ENCODE assay signal across 8 mouse cellular contexts in genomic region chr8:107104547-107104946, GRCm38 (mm10). TPM values are rescaled to one million over a fixed set of nuclear protein-coding genes. Genes with fewer than 3 reads are reported as not detected.
DNase-seq lines count a peak whose midpoint lies in the region; ATAC-seq lines count a peak whose summit lies in the region.

No protein-coding gene starts in this region.

- H3K9me3 ChIP-seq in heart, embryonic 12.5 days (replicated peaks): no peaks in the 10 kb centered on the region

- H3K4me2 ChIP-seq in heart, embryonic 12.5 days: no peak overlapping the region

- no peak overlapping the region for H3K4me3 ChIP-seq in heart, embryonic 12.5 days

- 6% methylated on average over 4 of the region's 4 CpGs for WGBS in heart, embryonic 12.5 days

- peak; percentile 70 to 93 for DNase-seq in heart, adult 18-20 months
- DNase-seq in NIH3T3 (ENCODE audit: low read depth): peak; percentile 93
- peak; percentile 81 to 89 for DNase-seq in cerebellum, postnatal 14 days
- DNase-seq in gastrocnemius, postnatal 4 days (ENCODE audit: low spot score in 2 of 2): peak; percentile 46 to 72
- DNase-seq in layer of hippocampus, postnatal 25 days (ENCODE audit: extremely low spot score in 1 of 2, low spot score in 1 of 2): peak; percentile 60 to 94
- peak; percentile 79 for DNase-seq in mesoderm, embryonic 11.5 days (ENCODE audit: low read depth, low spot score)
- DNase-seq in spleen, postnatal 4 days (ENCODE audit: low spot score in 2 of 2): peak; percentile 53 to 87

- H3K4me1 ChIP-seq in heart, embryonic 12.5 days (replicated peaks): no peaks in the 10 kb centered on the region

- no peak overlapping the region for H3K27ac ChIP-seq in heart, embryonic 12.5 days (ENCODE audit: poor library complexity, severe bottlenecking)

- H3K27me3 ChIP-seq in heart, embryonic 12.5 days (replicated peaks): no peaks in the 10 kb centered on the region

- H3K9ac ChIP-seq in heart, embryonic 12.5 days: no peak overlapping the region

- ATAC-seq in heart, embryonic 12.5 days (ENCODE audit: insufficient number of reproducible peaks, low FRiP score): no peak

- H3K36me3 ChIP-seq in heart, embryonic 12.5 days: no peaks in the 10 kb centered on the region

RNA-seq across cellular contexts. Expression of gene Terf2, which starts 8.2 kb away (rescaled TPM):
- total RNA-seq in heart, adult 18-20 months (2021): 10 to 100 TPM; 11.8 to 13.5 TPM
- 12.0 and 12.7 TPM in 2 replicates for polyA plus RNA-seq in heart, embryonic 12.5 days (2016; fragmentation: Nextera tagmentation; extraction: Ambion mirVana)
- total RNA-seq in gastrocnemius, postnatal 4 days (2021): 10 to 100 TPM; 22.6 to 25.5 TPM
- 10 to 100 TPM; 31.2 to 35.8 TPM for total RNA-seq in layer of hippocampus, postnatal 25 days (2021)

RNA-seq across cellular contexts. Expression of gene Tmed6, which starts 39.1 kb away (rescaled TPM):
- not detected for total RNA-seq in heart, adult 18-20 months (2021)
- polyA plus RNA-seq in heart, embryonic 12.5 days (2016; fragmentation: Nextera tagmentation; extraction: Ambion mirVana): not detected in 2 replicates
- not detected for total RNA-seq in gastrocnemius, postnatal 4 days (2021)
- total RNA-seq in layer of hippocampus, postnatal 25 days (2021): not detected

RNA-seq across cellular contexts. Expression of gene Cyb5b, which starts 45.9 kb away (rescaled TPM):
- 10 to 100 TPM; 38.5 to 41.7 TPM for total RNA-seq in heart, adult 18-20 months (2021)
- 88.1 and 90.2 TPM in 2 replicates for polyA plus RNA-seq in heart, embryonic 12.5 days (2016; fragmentation: Nextera tagmentation; extraction: Ambion mirVana)
- 10 to 100 TPM; 38.2 to 40.8 TPM for total RNA-seq in gastrocnemius, postnatal 4 days (2021)
- 100 to 1,000 TPM in 1 of 2 experiments, 10 to 100 TPM in 1; 93.9 to 105 TPM for total RNA-seq in layer of hippocampus, postnatal 25 days (2021)

RNA-seq across cellular contexts. Expression of gene Nip7, which starts 47.9 kb away (rescaled TPM):
- total RNA-seq in heart, adult 18-20 months (2021): 10 to 100 TPM; 22.1 to 22.8 TPM
- polyA plus RNA-seq in heart, embryonic 12.5 days (2016; fragmentation: Nextera tagmentation; extraction: Ambion mirVana): 54.0 and 55.8 TPM in 2 replicates
- 10 to 100 TPM; 35.4 to 39.1 TPM for total RNA-seq in gastrocnemius, postnatal 4 days (2021)
- 10 to 100 TPM; 44.4 to 45.9 TPM for total RNA-seq in layer of hippocampus, postnatal 25 days (2021)

RNA-seq across cellular contexts. Expression of gene Cog8, which starts 48.1 kb away (rescaled TPM):
- 10 to 100 TPM; 15.8 to 17.1 TPM for total RNA-seq in heart, adult 18-20 months (2021)
- 31.4 and 31.8 TPM in 2 replicates for polyA plus RNA-seq in heart, embryonic 12.5 days (2016; fragmentation: Nextera tagmentation; extraction: Ambion mirVana)
- total RNA-seq in gastrocnemius, postnatal 4 days (2021): 10 to 100 TPM; 19.9 to 21.0 TPM
- 10 to 100 TPM; 28.7 to 28.9 TPM for total RNA-seq in layer of hippocampus, postnatal 25 days (2021)
